12 mouse cellular contexts compared by ENCODE assay signal in genomic region chr5:120280321-120280720, GRCm38 (mm10).
DNase-seq lines count a peak whose midpoint lies in the region; ATAC-seq lines count a peak whose summit lies in the region.
"Had no signal": no experiment of that assay in that cellular context is flagged by ENCODE, and none has a peak within 500 bp of the region (broad histone marks: within the 10 kb centered on the region; RNA-seq: fewer than 3 reads in every experiment).

No protein-coding gene starts in this region.

- DNase-seq in left cerebral cortex, postnatal 14 days (ENCODE audit: low spot score in 2 of 2): no peak
- DNase-seq in right cerebral cortex, postnatal 10 days (ENCODE audit: low spot score in 2 of 2): no peak
- DNase-seq: cerebellum, adult 9-11 months; kidney, adult 8-10 months; lung, embryonic 14.5 days; thymus, adult 18-20 months had no signal

- no peak overlapping the region for H3K4me3 ChIP-seq in intestine, embryonic 15.5 days (replicated peaks)
- no peak overlapping the region for H3K4me3 ChIP-seq in intestine, embryonic 16.5 days (ENCODE audit: low read length)
- no peak overlapping the region for H3K4me3 ChIP-seq in embryonic facial prominence, embryonic 13.5 days
- H3K4me3 ChIP-seq in hindbrain, embryonic 15.5 days: no peak overlapping the region
- no peak overlapping the region for H3K4me3 ChIP-seq in midbrain, embryonic 16.5 days (ENCODE audit: low read depth, low read length)

- 0 out of 2 replicates have a peak overlapping the region, but pooled peaks have one; percentile 19 for H3K4me2 ChIP-seq in intestine, embryonic 15.5 days (replicated peaks)
- no peak overlapping the region for H3K4me2 ChIP-seq in intestine, embryonic 16.5 days (ENCODE audit: low read depth, low read length)
- H3K4me2 ChIP-seq in embryonic facial prominence, embryonic 13.5 days: 0 out of 2 replicates have a peak overlapping the region, but pooled peaks have one; percentile 5
- H3K4me2 ChIP-seq in hindbrain, embryonic 15.5 days: peak overlapping the region; percentile 18; the same call in 1 of the 2 replicates
- peak overlapping the region; percentile 32 for H3K4me2 ChIP-seq in midbrain, embryonic 16.5 days (ENCODE audit: low read length)
- H3K4me2 ChIP-seq: lung, embryonic 14.5 days had no signal

- H3K27ac ChIP-seq in intestine, embryonic 15.5 days: no peak overlapping the region
- H3K27ac ChIP-seq in intestine, embryonic 16.5 days (ENCODE audit: low read length): no peak overlapping the region
- H3K27ac ChIP-seq in embryonic facial prominence, embryonic 13.5 days: no peak overlapping the region
- H3K27ac ChIP-seq in hindbrain, embryonic 15.5 days (replicated peaks): no peak overlapping the region
- H3K27ac ChIP-seq in midbrain, embryonic 16.5 days (ENCODE audit: low read length): peak overlapping the region; percentile 71

- H3K9me3 ChIP-seq in intestine, embryonic 15.5 days: no peaks in the 10 kb centered on the region
- H3K9me3 ChIP-seq in intestine, embryonic 16.5 days (ENCODE audit: control insufficient read depth, low read length): no peaks in the 10 kb centered on the region
- H3K9me3 ChIP-seq in embryonic facial prominence, embryonic 13.5 days: no peaks in the 10 kb centered on the region
- H3K9me3 ChIP-seq in hindbrain, embryonic 15.5 days: no peaks in the 10 kb centered on the region
- H3K9me3 ChIP-seq in midbrain, embryonic 16.5 days (replicated peaks; ENCODE audit: control insufficient read depth, low read length, poor library complexity, severe bottlenecking): no peaks in the 10 kb centered on the region

- H3K27me3 ChIP-seq in intestine, embryonic 15.5 days (replicated peaks): peaks cover 46% of the 10 kb centered on the region
- peaks cover 23% of the 10 kb centered on the region for H3K27me3 ChIP-seq in intestine, embryonic 16.5 days (replicated peaks; ENCODE audit: control insufficient read depth, insufficient read depth, low read length)
- peaks cover 78% of the 10 kb centered on the region for H3K27me3 ChIP-seq in embryonic facial prominence, embryonic 13.5 days
- 0 out of 2 replicates have a peak, but pooled peaks cover 2% of the 10 kb centered on the region for H3K27me3 ChIP-seq in hindbrain, embryonic 15.5 days
- H3K27me3 ChIP-seq in midbrain, embryonic 16.5 days (ENCODE audit: control insufficient read depth, insufficient read depth, low read depth, low read length): 0 out of 2 replicates have a peak, but pooled peaks cover 5% of the 10 kb centered on the region

- 2% methylated on average over 13 of the region's 13 CpGs for WGBS in intestine, embryonic 15.5 days
- WGBS in intestine, embryonic 16.5 days: 3% methylated on average over 13 of the region's 13 CpGs
- 2% methylated on average over 13 of the region's 13 CpGs for WGBS in embryonic facial prominence, embryonic 13.5 days
- WGBS in hindbrain, embryonic 15.5 days: 5% methylated on average over 13 of the region's 13 CpGs
- WGBS in midbrain, embryonic 16.5 days: 2% methylated on average over 13 of the region's 13 CpGs

- intact Hi-C loops in left cerebral cortex, postnatal 14 days (cut with DNase I): no loop called here

- ATAC-seq in intestine, embryonic 15.5 days: no peak
- no peak for ATAC-seq in intestine, embryonic 16.5 days
- no peak for ATAC-seq in embryonic facial prominence, embryonic 13.5 days (ENCODE audit: insufficient number of reproducible peaks, insufficient read depth, low FRiP score, low TSS enrichment, low read depth)
- no peak for ATAC-seq in hindbrain, embryonic 15.5 days (ENCODE audit: low FRiP score, low read depth)
- no peak; the same call in 1 of the 2 replicates for ATAC-seq in midbrain, embryonic 16.5 days
- ATAC-seq in frontal cortex, adult (ENCODE audit: low TSS enrichment): no peak

- H3K9ac ChIP-seq in intestine, embryonic 15.5 days: no peak overlapping the region
- no peak overlapping the region for H3K9ac ChIP-seq in intestine, embryonic 16.5 days (ENCODE audit: low read depth, low read length)
- H3K9ac ChIP-seq in embryonic facial prominence, embryonic 13.5 days: no peak overlapping the region
- H3K9ac ChIP-seq in hindbrain, embryonic 15.5 days: no peak overlapping the region
- H3K9ac ChIP-seq in midbrain, embryonic 16.5 days (ENCODE audit: low read depth, low read length): no peak overlapping the region
- H3K9ac ChIP-seq: lung, embryonic 14.5 days had no signal

- no peaks in the 10 kb centered on the region for H3K36me3 ChIP-seq in intestine, embryonic 15.5 days
- no peaks in the 10 kb centered on the region for H3K36me3 ChIP-seq in intestine, embryonic 16.5 days (ENCODE audit: control insufficient read depth, insufficient read depth, low read length)
- no peaks in the 10 kb centered on the region for H3K36me3 ChIP-seq in embryonic facial prominence, embryonic 13.5 days
- no peaks in the 10 kb centered on the region for H3K36me3 ChIP-seq in hindbrain, embryonic 15.5 days
- H3K36me3 ChIP-seq in midbrain, embryonic 16.5 days (ENCODE audit: control insufficient read depth, insufficient read depth, low read length): no peaks in the 10 kb centered on the region

- H3K4me1 ChIP-seq in intestine, embryonic 15.5 days (replicated peaks): no peaks in the 10 kb centered on the region; the same call in 1 of the 2 replicates
- H3K4me1 ChIP-seq in intestine, embryonic 16.5 days (ENCODE audit: control insufficient read depth, insufficient read depth, low read length): no peaks in the 10 kb centered on the region
- H3K4me1 ChIP-seq in embryonic facial prominence, embryonic 13.5 days: peaks cover 13% of the 10 kb centered on the region
- peaks cover 37% of the 10 kb centered on the region for H3K4me1 ChIP-seq in hindbrain, embryonic 15.5 days (replicated peaks)
- peaks cover 29% of the 10 kb centered on the region for H3K4me1 ChIP-seq in midbrain, embryonic 16.5 days (ENCODE audit: control insufficient read depth, insufficient read depth, low read length)
